Mouse (Mus musculus) thymus, adult 2 months (tissue): ENCODE data around the gene Olfr718-ps1. TPM values are rescaled to one million over a fixed set of nuclear protein-coding genes. Genes with fewer than 3 reads are reported as not detected.

Experiments used
- DNase-seq: peaks from one replicate; pipeline ENCODE4 v3.0.0; 2021
- H3K27ac ChIP-seq: fragments of 200-500 bp; 2 replicates; pipeline ENCODE4 v1.5.1; 2012; ENCODE audit warnings: low read length, control low read depth; ENCODE audit not compliant: control insufficient read depth, insufficient read depth
- H3K27me3 ChIP-seq: fragments of 200-500 bp; 2 replicates; pipeline ENCODE4 v1.6.1; 2012; ENCODE audit warnings: mild to moderate bottlenecking, low read length, moderate library complexity, mixed read lengths; ENCODE audit not compliant: control insufficient read depth, insufficient read depth
- H3K36me3 ChIP-seq: fragments of 200-500 bp; 2 replicates; pipeline ENCODE4 v1.6.1; 2012; ENCODE audit warnings: mild to moderate bottlenecking, low read length, moderate library complexity; ENCODE audit not compliant: control insufficient read depth, insufficient read depth
- H3K4me1 ChIP-seq: fragments of 200-500 bp; replicated peaks from 2 replicates; pipeline ENCODE4 v1.6.1; 2012; ENCODE audit warnings: low read length; ENCODE audit not compliant: control insufficient read depth, insufficient read depth
- H3K4me3 ChIP-seq: fragments of 200-500 bp; 2 replicates; pipeline ENCODE4 v1.5.1; 2012; ENCODE audit warnings: mild to moderate bottlenecking, low read length, control low read depth, moderate library complexity; ENCODE audit not compliant: control insufficient read depth, insufficient read depth
- CTCF ChIP-seq: fragments of 200-500 bp; IDR thresholded peaks from 2 replicates; pipeline ENCODE4 v1.5.1; 2012; ENCODE audit warnings: mild to moderate bottlenecking, control low read depth, low read length, moderate library complexity, borderline replicate concordance; ENCODE audit not compliant: control insufficient read depth, poor library complexity, insufficient read depth; ENCODE audit errors: extremely low read depth
- POLR2A ChIP-seq: fragments of 200-500 bp; IDR thresholded peaks from 2 replicates; pipeline ENCODE4 v1.6.1; 2012; ENCODE audit warnings: mild to moderate bottlenecking, low read length, control low read depth, moderate library complexity; ENCODE audit not compliant: control insufficient read depth, poor library complexity, insufficient read depth; ENCODE audit errors: extremely low read depth
- WGBS: fragments of 180-500 bp; shearing (Covaris S2); methylation state at CpG from one replicate; pipeline ENCODE4 v1.1.7; 2018; 5-methylcytosine and 5-hydroxymethylcytosine counted together
- polyA plus RNA-seq: library from polyadenylated mRNA; depleted of rRNA; stranded (reverse); fragments of >200 nt; gene quantifications from 2 replicates; pipeline ENCODE4 v1.2.3, GENCODE M21; 2012

The Olfr718-ps1 gene
- polyA plus RNA-seq, 1 experiment: not detected

GRCm38 (mm10) chr5:143129101-143129500, 18.3 kb downstream of the Olfr718-ps1 start:
- 86% methylated on average over 16 of the region's 16 CpGs for WGBS
- H3K27ac ChIP-seq: no peak overlapping the region

GRCm38 (mm10) chr5:143127837-143128236, 19.5 kb downstream of the Olfr718-ps1 start:
- TF ChIP-seq CTCF: no peak
- TF ChIP-seq POLR2A: no peak
- no peaks in the 10 kb centered on the region for H3K36me3 ChIP-seq
- WGBS: 75% methylated on average over 8 of the region's 8 CpGs
- no peak for DNase-seq
- H3K27me3 ChIP-seq: no peaks in the 10 kb centered on the region; the same call in 1 of the 2 replicates
- peaks cover 4% of the 10 kb centered on the region; the same call in 1 of the 2 replicates for H3K4me1 ChIP-seq
- no peak overlapping the region for H3K27ac ChIP-seq
- H3K4me3 ChIP-seq: no peak overlapping the region

More at GRCm38 (mm10) chr5:143129101-143129500, 18.3 kb downstream of the Olfr718-ps1 start:
- DNase-seq: no peak
- H3K4me1 ChIP-seq: peaks cover 9% of the 10 kb centered on the region
- no peaks in the 10 kb centered on the region for H3K36me3 ChIP-seq
- TF ChIP-seq POLR2A: no peak
- TF ChIP-seq CTCF: no peak
- H3K4me3 ChIP-seq: no peak overlapping the region
- H3K27me3 ChIP-seq: no peaks in the 10 kb centered on the region; the same call in 1 of the 2 replicates

GRCm38 (mm10) chr5:143126908-143127307, 20.5 kb downstream of the Olfr718-ps1 start:
- Histone ChIP-seq H3K4me3 (no peak overlapping the region), H3K27me3 (no peaks in the 10 kb centered on the region; the same call in 1 of the 2 replicates), H3K4me1 (no peaks in the 10 kb centered on the region), H3K27ac (no peak overlapping the region), H3K36me3 (no peaks in the 10 kb centered on the region)
- DNase-seq: no peak
- TF ChIP-seq CTCF (no peak), POLR2A (no peak)
- 82% methylated on average over 4 of the region's 4 CpGs for WGBS

- DNase-seq: no peak
- 93% methylated on average over 9 of the region's 9 CpGs for WGBS
- TF ChIP-seq CTCF: no peak
- no peak for TF ChIP-seq POLR2A
- Histone ChIP-seq H3K4me1 (no peaks in the 10 kb centered on the region), H3K36me3 (no peaks in the 10 kb centered on the region), H3K27me3 (no peaks in the 10 kb centered on the region; the same call in 1 of the 2 replicates), H3K4me3 (no peak overlapping the region), H3K27ac (no peak overlapping the region)
These were observed 21.3 kb downstream of the Olfr718-ps1 start for GRCm38 (mm10) chr5:143126089-143126488.

GRCm38 (mm10) chr5:143125601-143126000, 21.8 kb downstream of the Olfr718-ps1 start:
- 87% methylated on average over 7 of the region's 7 CpGs for WGBS
- no peak for DNase-seq
- Histone ChIP-seq H3K4me1 (no peaks in the 10 kb centered on the region), H3K4me3 (no peak overlapping the region), H3K36me3 (no peaks in the 10 kb centered on the region), H3K27ac (no peak overlapping the region), H3K27me3 (no peaks in the 10 kb centered on the region; the same call in 1 of the 2 replicates)
- no peak for TF ChIP-seq CTCF
- no peak for TF ChIP-seq POLR2A

GRCm38 (mm10) chr5:143124805-143125378, 22.5 kb downstream of the Olfr718-ps1 start:
- no peak overlapping the region for H3K27ac ChIP-seq
- TF ChIP-seq CTCF: no peak
- TF ChIP-seq POLR2A: no peak
- no peak overlapping the region for H3K4me3 ChIP-seq
- H3K4me1 ChIP-seq: no peaks in the 10 kb centered on the region
- no peaks in the 10 kb centered on the region for H3K36me3 ChIP-seq
- H3K27me3 ChIP-seq: no peaks in the 10 kb centered on the region; the same call in 1 of the 2 replicates
- no peak for DNase-seq
- WGBS: 95% methylated on average over 4 of the region's 4 CpGs
